Mouse (Mus musculus): Measurements from ENCODE around the gene Mgll.

Gene Mgll

DNA sequence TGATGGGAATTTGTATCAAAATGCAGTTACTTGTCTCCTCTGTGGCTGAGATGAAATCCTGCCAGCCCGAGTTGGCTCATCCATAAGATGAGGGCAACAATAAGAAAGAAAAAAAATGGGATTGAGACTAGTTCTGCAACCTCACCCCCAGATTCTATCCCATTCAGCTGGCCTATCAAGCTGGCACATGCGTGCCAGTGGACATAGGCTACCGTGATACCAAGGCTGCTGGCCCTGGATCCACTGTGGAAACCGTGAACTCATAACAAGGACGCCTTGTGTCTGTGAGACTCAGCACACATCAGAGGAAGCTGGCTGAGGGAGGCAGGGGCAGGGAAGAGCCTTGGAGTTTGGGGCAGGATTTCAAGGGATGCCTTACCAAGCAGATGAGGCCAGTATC is 46.8 kb downstream of the Mgll start:
- DNase-seq (ENCODE audit: low spot score): no peak

DNA sequence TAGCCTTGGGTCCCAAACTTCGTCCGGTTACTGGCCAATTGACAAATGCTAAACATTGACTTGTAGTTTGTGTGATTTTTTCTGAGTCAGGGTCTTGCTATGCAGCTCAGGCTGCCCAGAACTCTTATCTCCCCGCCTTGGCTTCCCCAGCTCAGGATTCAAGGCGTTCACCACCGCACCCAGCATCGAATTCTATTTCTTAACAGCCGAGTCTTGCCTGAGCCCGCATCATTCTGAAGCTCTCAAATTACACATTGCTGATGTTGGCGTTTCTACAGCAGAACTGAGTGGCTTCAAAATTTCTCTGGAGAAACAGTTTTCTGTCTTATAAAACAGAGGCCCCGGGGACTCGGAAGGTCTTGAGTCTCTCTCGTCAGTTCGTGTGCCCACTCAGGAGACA is 47.8 kb downstream of the Mgll start:
- no peak for DNase-seq (ENCODE audit: low spot score)

DNA sequence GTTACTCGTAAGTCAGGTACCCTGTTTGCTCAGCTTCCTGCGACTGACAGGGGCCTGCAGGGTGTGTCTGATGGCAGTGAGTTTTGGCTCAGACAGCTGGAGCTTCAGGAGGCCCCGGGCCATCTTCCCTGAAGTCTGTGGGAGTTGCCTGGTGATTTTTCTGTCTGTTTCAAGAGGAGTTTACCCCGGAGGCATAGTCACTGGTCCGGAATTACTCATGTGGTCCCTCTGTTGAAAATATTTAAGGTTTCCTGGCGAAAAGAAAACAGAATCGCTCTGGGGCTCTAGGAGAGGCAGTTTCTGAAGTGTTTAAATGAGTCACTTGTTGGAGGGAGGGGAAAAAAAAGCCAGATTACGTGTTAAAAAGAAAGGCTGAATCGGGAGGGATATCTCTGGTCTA is 49.8 kb downstream of the Mgll start:
- no peak for DNase-seq (ENCODE audit: low spot score)

DNA sequence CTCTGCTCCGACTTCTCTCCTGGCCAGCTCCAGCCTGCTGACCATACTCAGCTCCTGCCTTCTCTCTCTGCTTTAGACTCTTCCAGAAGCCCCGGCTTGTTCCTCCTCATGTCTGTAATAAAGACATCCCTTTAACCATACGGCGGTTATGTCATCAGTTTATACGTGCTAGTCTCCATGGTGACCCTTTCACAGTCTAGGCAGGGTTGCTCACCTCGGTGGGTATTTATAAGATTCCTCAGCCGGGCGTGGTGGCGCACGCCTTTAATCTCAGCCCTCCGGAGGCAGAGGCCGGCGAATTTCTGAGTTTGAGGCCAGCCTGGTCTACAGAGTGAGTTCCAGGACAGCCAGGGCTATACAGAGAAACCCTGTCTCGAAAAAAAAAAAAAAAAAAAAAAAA is 51.1 kb downstream of the Mgll start:
- no peak for DNase-seq (ENCODE audit: low spot score)

DNA sequence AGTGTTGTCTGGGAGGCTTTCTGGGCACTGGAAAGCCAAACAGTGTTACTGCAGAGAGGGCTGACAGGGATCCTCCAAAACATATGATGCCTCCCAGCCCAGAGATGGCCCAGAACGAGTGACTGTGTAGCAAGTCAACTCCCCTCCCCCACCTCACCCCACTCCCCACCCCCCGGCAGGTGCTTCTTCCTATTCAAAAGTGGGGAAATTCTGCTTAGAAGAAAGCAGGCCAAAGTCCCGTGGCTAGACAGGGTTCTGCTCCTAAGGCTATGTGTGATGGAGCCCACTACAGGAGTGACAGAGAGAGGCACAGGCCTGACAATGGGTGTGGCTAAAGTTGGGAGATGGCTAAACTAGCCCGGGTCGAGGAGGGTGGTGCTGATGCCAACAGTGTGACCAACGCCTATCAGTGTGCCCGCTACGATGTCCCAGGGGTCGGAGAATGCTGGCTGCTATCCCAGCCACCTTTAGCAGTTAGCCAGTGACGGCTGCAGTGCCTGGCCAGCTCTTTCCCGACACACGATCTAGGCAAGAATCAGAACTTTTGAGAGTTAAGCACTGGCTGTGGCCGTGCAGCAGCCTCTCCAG is 52.2 kb downstream of the Mgll start:
- no peak for DNase-seq (ENCODE audit: low spot score)

DNA sequence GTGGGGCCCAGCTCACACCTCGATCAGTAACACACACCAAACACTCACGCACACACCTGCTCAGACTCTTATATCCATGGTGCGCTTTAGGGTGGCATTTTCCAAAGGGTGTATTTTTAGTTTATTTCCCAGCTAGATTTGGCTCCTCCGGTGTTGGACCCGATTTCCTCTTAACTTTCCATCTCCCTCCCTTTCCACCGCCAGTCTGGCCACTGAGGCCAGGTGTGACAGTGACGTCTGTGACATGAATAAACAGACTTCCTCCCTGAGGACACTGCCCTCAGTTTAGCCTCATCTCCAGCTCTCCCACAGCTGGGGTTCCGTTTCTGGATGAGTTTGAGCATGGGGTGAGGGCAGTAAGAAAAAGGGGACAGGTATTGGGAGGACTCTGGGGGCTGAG is 52.8 kb downstream of the Mgll start:
- no peak for DNase-seq (ENCODE audit: low spot score)

DNA sequence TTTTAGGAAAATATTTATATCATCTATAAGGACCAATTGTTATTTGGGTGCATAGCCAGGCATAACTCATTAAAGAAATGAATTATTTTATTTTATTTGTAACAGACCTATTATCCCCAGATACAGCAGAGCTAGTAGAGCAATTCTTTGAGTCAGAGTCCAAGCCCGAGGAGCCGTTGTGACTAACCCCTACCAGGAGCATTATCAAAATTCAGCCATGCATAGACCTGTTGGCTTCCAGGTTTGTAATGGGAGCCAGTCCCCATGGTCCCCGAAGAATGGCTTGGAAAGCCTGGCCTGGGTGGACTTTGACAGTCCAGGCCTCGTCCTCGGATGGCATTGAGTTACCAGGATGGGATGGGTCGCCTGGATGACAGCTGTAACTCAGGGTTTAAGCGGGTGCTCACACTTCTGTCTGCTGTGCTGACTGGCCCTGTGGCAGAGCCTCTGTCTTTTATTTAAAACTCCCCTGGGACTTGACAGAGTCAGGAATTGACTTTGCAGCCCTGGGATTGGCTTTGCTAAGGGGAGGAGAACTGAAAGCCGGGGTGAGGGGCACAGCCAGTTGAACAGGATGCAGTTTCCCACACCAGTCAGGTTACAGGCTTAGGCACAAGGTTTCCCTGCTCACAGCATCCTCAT is 54.0 kb downstream of the Mgll start:
- DNase-seq (ENCODE audit: low spot score): no peak

DNA sequence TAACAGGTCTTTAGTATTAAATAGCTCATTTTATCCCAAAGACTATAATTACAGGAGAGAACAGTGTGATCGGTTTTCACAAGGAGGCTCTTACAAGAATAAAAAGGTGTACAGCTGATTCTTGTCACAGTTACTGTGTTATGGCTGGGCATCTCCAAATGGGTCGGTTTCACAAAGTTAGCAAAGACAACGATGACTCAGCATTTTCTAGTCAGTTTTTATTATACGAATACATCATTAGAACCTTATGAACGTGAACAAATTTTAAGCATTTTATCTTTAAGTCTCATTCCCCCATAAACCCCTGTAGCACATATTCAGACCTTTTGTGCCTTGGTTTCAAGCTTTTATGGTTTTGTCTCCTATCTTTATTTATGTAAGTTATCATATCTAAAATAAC is 55.5 kb downstream of the Mgll start:
- DNase-seq (ENCODE audit: low spot score): no peak

DNA sequence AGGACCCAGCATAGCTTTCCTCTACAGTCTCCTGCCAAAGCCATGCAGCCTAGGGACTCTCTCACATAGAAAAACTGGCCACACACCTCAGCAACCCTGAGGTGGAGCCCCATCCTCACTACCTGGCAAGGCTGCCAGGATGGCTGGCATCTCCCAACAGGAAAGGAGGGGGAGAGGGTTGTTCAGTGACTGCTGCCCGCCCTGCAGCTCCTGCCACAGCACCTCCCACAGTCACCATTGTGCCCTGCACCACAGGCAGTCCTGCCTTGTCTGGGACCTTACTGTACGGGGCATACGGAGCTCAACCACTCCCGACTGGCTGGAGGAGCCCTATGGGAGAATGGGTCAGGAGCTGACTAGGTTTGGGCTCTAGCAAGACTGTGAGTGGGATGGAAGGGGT is 57.7 kb downstream of the Mgll start:
- DNase-seq (ENCODE audit: low spot score): no peak

DNA sequence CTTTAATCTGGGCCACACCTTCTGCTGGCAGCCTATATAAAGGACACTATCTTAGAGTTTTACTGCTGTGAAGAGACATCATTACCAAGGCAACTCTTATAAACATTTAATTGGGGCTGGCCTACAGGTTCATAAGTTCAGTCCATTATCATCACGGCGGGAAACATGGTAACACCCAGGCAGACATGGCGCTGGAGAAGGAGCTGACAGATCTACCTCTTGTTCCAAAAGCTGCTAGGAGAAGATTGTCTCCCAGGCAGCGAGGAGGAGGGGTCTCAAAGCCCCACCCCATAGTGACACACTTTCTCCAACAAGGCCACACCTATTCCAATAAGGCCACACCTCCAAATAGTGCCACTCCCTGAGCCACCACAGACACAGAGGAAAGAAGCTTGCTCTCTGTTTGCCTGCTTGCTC is 58.8 kb downstream of the Mgll start:
- DNase-seq (ENCODE audit: low spot score): no peak

DNA sequence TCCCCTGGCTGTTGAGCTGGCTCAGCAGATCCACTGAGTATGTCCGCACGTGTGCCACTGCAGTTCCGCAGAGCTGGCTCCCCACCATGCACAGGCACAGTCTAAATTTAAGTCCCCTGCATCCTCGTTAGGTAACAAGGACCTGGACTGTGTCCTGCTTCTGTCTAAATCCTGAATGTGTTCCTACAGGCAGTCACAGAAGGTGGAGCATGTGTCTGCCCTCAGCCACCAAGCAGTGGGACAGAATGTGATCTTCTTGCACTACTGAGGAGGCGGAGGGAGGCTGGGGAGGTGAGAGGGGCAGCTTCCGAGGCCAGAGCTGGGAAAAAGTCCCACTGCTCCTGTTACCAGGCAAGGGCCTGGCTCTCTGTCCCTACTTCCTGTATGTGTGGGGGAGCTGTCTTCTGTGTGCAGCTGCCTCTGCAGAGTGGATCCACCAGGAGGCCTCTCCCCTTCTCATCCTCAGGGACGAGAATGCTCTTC is 60.5 kb downstream of the Mgll start:
- DNase-seq (ENCODE audit: low spot score): peak; percentile 23

DNA sequence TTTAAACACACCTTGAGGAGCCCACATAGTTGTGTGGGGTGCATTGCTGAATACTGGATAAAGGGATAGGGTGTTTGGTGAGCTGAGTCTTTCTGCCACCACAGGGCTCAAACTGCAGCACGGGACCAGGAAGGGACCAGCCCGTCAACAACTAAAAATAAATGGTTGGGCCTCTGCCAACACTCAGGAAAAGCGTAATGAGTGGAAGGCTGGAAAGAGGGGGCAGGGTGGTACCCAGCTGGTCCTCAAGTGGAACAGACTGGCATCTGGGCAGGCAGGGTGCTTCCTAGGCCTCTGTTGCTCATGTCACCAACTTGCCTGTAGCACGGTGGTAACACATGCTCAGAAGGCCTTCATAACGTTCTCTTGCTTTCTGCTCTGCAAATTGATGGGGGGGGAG is 61.1 kb downstream of the Mgll start:
- peak; percentile 31 for DNase-seq (ENCODE audit: low spot score)

DNA sequence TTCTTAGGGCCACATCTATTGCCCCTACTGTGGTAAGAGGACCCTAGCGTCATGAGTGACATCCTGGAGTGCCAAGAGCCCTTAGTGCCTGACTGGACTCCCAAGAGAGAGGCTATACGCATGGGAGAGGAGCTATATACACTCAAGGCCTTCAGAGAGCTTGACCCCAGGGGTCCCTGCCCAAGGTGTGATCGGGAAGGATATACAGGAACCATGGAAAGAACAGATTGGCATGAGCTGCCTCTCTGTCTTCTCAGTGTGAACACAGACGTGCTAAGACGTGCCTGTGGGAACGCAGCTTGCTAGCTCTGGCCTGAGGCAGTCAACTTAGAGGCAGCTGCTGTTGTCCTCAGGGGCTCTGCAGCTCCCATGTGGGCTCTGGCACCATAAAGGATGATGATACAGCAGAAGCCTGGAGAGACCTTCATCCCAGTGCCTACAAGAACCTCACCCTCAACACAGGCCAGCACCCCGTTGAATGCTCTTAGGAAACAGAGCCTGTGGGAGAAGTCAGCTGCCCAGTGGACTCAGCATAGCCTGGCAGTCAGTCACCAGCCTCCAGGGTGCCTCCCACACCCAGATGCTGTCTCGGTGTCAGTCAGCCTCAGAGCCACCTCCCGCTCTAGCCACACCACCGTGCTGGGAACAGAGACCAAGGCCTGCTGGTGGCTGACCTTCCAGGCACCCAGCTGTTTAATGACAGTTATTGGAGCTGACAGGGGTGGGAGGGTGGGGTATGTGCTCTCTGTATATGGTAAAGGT is 61.8 kb downstream of the Mgll start:
- peak; percentile 52 for DNase-seq (ENCODE audit: low spot score)

DNA sequence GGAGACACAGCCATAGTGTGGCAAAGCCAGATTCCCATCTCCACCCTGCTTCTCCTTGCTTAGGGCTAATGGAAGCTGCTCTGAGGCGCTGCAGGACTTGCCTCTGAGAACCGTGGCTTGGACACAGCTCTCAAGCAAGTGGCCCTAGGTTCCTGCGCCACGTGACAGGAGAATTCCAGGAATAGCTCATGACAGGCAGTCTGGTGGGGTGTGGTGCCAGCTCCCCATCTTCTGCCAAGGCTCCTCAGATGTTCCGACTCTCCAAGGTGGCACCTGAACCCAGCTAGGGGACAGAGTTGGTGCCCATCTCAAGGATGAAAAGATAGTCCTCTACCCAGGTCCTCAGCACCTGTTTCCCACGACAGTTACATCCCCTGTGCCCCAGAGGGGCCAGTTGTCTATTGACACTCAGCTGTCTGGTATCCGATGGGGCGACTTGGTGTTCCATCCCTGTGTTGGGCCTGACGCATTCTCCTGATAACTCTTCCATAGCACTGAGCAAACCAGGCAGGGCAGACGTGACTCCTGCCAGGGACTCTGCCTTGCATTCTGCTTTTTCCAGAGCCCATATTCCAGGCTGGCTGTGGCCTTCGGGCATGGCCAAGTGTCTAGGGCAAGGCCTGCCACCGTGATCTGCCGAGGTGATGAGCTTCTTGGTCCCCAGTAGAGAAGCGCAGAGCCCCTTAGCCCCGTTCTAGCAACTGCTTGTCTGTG is 62.7 kb downstream of the Mgll start:
- DNase-seq (ENCODE audit: low spot score): no peak

DNA sequence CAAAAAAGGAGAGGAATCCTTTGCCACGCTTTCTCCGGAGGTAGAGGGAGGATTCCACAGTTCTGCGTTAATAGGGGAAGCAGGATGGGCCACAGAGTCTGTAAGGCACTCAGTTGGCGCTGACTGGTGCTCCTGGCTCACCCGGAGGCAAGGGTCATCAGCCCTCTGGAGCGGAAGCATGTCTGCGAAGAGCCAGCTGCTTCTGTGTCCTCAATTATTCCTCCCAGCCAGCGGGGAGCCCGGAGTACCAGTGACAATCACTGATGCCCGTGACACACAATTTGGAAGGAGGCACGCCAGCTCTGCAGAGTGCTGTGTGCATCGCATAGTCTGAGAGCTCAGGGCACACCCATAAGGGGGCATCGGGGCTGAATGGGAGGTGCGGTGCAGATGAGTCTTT is 63.3 kb downstream of the Mgll start:
- DNase-seq (ENCODE audit: low spot score): no peak

DNA sequence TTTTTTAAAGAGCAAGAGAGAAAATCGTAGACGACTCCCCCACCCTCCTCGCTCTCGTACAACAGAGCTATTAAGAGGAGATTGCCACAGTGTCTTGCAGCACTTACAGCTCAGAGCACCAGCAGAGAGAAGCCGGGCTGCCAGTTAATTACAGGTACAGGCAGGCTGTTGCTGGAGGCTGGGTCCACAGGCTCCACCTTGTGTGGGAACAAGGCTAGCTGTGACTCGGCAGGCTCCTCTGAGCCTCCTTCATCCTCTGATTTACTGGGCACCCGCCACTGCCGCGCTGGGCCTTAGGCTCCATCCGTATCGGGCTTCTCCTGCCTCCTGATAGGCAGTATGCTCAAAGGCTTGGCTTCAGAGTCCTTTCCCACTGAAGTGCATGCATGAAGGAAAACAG is 64.0 kb downstream of the Mgll start:
- no peak for DNase-seq (ENCODE audit: low spot score)

DNA sequence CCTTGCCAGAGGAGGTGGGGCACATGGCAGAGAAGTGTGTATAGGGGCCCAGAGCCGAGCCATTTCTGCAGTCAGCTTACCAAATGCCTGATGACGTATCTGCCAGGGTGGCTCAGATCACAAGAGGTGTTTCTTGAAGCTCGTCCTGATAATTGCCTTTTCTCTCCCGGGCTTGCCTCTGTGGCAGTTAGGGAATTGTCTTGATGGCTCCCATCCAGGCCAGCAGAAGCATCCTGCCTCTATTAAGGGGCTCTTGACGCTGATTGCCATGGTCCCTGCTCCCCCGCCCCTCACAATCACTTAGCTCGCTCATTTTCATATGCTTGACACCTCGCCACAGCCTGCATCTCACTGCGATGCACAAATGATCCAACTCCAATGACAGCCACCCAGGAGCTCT is 67.1 kb downstream of the Mgll start:
- DNase-seq (ENCODE audit: low spot score): no peak

DNA sequence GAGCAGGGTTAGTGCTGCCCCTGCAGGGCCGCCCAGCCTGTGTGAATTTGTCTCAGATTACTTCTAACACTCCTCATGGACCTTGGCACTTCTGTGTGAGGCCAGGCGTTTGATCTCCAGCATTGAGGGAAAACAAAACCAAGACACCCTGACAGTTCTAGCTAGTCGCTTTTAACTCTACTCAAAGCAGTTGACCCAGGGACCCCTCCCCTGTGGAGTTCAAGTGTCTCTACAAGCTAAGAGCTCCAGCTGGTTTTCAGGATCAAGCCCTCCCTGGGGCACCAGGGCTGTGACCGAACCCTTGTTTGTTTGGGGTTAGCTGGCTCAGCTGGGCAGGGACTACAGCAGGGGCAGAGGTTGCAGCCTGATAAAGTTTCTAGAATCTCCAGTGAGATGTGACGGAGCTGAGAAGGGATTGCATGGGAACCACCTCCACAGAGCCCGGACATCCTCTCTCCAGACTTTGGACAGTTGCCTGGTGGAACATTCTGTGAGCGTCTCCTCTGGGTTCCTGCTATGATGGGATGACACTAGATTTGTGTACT is 68.0 kb downstream of the Mgll start:
- no peak for DNase-seq (ENCODE audit: low spot score)

DNA sequence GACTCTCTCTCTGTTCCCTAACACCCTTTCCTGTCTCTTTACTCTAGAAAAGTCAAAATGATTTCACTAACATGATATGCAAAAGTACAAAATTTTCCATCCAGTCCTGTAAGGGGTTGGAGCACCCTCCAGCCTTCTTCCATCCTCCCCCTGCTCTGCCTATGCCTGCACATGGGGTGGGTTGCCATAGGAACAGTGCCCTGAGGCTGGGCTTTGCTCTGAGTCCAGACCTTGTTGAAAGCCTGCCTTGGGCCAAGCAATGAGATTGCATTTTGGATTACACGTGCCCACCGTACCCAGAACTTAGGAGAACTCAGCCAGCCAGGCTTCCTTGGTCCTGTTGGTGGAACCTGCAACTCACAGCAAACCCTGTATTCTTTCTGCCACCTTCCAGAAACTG is 69.0 kb downstream of the Mgll start:
- DNase-seq (ENCODE audit: low spot score): no peak

DNA sequence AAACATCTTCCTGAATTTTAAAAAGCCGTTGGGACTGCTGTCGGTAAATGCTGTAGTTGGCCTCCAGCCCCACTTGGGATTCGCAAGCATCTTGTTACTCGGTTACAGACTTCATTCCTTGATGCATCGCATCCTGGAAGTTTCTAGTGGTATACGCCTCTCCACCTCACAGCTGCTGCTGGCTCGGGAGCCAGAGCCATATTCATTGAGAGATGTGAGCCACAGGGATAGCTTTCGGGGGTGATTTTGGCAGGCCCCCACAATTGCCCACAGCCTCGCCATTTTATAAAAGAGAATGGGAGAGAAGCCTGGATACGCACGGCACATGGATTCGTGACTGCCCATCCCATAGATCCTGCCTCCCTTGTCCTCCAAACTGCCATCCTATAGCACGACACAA is 69.7 kb downstream of the Mgll start:
- no peak for DNase-seq (ENCODE audit: low spot score)

DNA sequence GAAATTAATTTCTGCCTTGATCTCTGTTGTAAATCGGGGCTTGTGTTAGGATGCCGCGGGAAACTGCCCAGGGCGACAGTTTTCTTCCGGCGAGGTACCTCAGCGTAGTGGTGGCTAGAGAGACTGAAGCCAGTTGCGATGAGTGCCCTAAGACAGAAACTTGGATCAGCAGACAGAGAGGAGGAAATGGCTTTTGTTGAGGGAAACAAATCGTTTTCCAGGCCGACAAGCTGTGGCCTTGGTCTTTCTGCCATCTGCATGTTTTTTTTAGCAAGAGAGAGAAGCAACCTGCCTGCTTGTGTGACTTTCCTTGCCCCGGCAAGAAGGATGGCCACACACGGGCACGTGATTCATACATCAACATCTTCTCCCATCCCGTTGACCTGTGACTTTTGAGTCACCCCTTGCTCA is 70.4 kb downstream of the Mgll start:
- DNase-seq (ENCODE audit: low spot score): no peak

DNA sequence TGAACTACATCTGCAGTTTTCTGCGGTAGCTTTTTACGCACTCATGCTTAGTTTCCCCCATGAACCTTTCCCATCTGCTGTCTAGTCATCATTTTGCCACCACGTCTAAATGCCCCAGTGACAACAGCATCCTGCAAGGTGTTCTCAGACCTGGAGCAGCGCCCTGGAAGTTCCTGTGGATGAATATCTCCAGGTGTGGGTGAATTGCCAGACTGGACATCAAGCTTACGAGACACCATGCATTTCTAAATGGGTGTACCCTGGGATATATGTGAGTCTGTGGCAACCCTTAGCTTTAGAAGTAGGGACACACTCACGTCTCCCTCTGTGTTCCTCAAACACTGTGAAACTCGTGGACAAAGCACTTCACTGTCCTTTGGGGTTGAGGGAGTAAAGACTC is 76.0 kb downstream of the Mgll start:
- no peak for DNase-seq (ENCODE audit: low spot score)

DNA sequence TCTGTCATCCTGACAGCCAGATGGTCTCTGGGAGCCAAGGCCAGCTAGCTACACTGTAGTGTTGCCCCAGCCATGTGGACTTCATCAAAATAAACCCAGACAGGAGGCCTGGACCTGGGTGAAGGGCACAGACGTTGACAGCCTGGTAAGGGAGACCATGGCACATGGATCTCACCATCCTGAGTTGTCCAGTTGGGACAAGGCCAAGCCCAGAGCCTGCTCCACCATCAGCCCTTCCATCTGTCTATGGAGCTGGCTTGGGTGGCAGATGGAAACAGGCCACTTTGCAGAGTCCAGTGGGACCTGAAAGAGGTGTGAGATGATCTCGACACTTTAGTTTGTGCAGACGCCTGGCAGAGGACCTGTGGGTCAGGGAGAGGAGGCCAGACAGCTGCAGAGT is 76.5 kb downstream of the Mgll start:
- no peak for DNase-seq (ENCODE audit: low spot score)

All from adipocyte (in vitro differentiated cells).